Mouse (Mus musculus) neural tube, embryonic 11.5 days (tissue): ENCODE results near the gene Wasf2. TPM values are rescaled to one million over a fixed set of nuclear protein-coding genes. Genes with fewer than 3 reads are reported as not detected.

ENCODE experiments used
- ATAC-seq: fragments of 200-750 bp; cut with Nextera tagmentation; 2 replicates; pipeline ENCODE4 v1.8.0; 2017; ENCODE audit warnings: moderate number of reproducible peaks, mild to moderate bottlenecking, moderate TSS enrichment, moderate library complexity; ENCODE audit not compliant: insufficient read depth, low FRiP score, low TSS enrichment
- DNase-seq: peaks from one replicate; pipeline ENCODE4 v3.0.0-alpha.2; 2015; ENCODE audit warnings: low spot score
- H3K27ac ChIP-seq: fragments of 300-500 bp; sonication (generic); 2 replicates; pipeline ENCODE4 v1.5.1; 2014; ENCODE audit warnings: low read depth, mild to moderate bottlenecking, low read length
- H3K27me3 ChIP-seq: fragments of 300-500 bp; sonication (generic); 2 replicates; pipeline ENCODE4 v1.6.1; 2014; ENCODE audit warnings: mild to moderate bottlenecking, low read length, mixed read lengths; ENCODE audit not compliant: control insufficient read depth, insufficient read depth
- H3K36me3 ChIP-seq: fragments of 300-500 bp; sonication (generic); 2 replicates; pipeline ENCODE4 v1.6.1; 2014; ENCODE audit warnings: mild to moderate bottlenecking, low read length, moderate library complexity, mixed read lengths; ENCODE audit not compliant: control insufficient read depth, insufficient read depth
- H3K4me1 ChIP-seq: fragments of 300-500 bp; sonication (generic); 2 replicates; pipeline ENCODE4 v1.6.1; 2014; ENCODE audit warnings: low read length, mixed read lengths; ENCODE audit not compliant: control insufficient read depth, insufficient read depth
- H3K4me2 ChIP-seq: fragments of 300-500 bp; sonication (generic); 2 replicates; pipeline ENCODE4 v1.6.1; 2014; ENCODE audit warnings: low read depth, mild to moderate bottlenecking, moderate library complexity
- H3K4me3 ChIP-seq: fragments of 300-500 bp; sonication (generic); 2 replicates; pipeline ENCODE4 v1.5.1; 2014; ENCODE audit warnings: low read depth, low read length
- H3K9ac ChIP-seq: fragments of 300-500 bp; sonication (generic); 2 replicates; pipeline ENCODE4 v1.6.1; 2014; ENCODE audit warnings: mild to moderate bottlenecking, low read length
- H3K9me3 ChIP-seq: fragments of 300-500 bp; sonication (generic); 2 replicates; pipeline ENCODE4 v1.6.1; 2016; ENCODE audit warnings: low read length; ENCODE audit not compliant: control insufficient read depth
- WGBS: fragments of 180-500 bp; shearing (Covaris S2); extraction: QIAGEN DNeasy Blood & Tissue Kit; methylation state at CpG from one replicate; pipeline ENCODE4 v1.1.7; 2014; 5-methylcytosine and 5-hydroxymethylcytosine counted together
- polyA plus RNA-seq: library from polyadenylated mRNA; unstranded; fragments of >200 nt; fragmentation: Nextera tagmentation; extraction: Ambion mirVana; gene quantifications from 2 replicates; pipeline ENCODE4 v1.2.1, GENCODE M21; 2014

The Wasf2 gene
- polyA plus RNA-seq, 1 experiment from 2014 or later, result 33.0 TPM

DNA sequence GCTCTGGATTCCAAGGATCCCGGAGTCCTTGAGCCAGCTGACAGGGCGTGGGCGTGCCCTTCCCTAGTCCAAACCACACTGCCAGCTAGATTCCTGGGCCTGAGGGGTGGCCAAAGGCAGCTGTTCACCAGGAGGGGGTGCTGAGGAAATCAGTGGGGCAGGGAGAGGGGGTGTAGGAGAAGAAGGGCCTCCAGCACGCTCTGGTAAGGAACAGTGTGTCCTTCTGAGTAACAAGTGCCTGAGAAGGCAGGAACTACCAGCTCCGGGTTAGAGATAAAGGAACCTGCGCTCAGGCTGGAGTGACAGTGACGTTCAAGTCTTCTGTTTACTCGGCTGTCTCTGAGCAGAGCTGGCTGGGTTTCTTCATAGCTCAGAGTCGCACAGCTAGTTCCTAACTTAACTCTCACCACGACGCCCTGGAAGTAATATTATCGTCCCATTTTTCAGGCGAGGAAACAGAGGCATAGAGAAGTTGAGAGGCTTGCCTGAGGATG, 22.5 kb upstream of the Wasf2 start:
- Histone ChIP-seq H3K4me1 (no peaks in the 10 kb centered on the region; the same call in 1 of the 2 replicates), H3K9ac (no peak overlapping the region), H3K4me3 (no peak overlapping the region), H3K27ac (no peak overlapping the region), H3K36me3 (no peaks in the 10 kb centered on the region), H3K4me2 (no peak overlapping the region), H3K27me3 (no peaks in the 10 kb centered on the region), H3K9me3 (no peaks in the 10 kb centered on the region)
- ATAC-seq (no peak), DNase-seq (no peak)
- WGBS, result 61% methylated on average over 13 of the region's 13 CpGs

DNA sequence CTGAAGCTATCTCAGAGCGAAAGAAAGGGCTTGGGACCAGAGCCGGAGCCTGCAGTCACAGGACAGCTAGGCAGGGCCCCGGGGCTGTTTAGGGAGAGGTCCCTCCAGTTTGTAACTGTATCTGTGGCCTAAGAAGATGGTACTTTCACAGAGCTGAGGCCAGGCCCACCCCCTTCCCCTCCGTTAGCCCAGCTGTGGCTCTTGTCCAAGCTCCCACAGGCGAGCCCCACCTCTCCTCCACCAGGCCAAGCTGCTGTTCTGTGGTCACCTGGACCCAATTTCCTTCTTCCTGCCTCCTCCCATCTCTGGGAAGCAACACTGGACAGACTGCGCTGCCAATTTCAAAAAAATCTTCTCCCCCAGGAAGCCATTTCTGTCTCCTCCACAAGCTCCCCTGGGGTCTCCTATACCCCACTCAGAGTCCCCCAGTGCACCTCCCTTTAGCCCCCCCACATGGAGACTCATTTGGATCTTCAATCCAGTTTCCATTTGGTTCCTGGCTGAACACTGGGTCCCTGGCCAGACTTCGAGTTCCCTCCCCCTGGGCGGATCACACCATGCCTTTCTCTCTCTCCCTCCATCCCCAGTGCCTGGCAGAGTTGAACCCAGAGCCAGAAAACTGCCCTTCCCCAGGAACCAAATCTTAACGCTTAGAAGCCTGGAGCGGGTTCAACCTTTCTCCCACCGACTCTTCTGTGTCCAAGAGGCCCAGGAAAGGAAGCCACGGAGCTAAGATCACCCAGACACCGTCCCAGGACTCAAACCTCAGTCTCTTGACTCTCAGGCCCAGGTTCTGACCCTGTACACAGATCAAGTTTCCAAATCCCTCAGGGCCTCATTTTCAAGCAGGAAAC, 21.6 kb upstream of the Wasf2 start:
- H3K9ac ChIP-seq, result no peak overlapping the region
- no peak for ATAC-seq
- H3K4me3 ChIP-seq, result no peak overlapping the region
- no peaks in the 10 kb centered on the region for H3K9me3 ChIP-seq
- H3K4me1 ChIP-seq, result no peaks in the 10 kb centered on the region; the same call in 1 of the 2 replicates
- H3K36me3 ChIP-seq, result no peaks in the 10 kb centered on the region
- DNase-seq, result no peak
- H3K27me3 ChIP-seq, result no peaks in the 10 kb centered on the region
- 65% methylated on average over 12 of the region's 13 CpGs for WGBS
- H3K4me2 ChIP-seq, result no peak overlapping the region
- no peak overlapping the region for H3K27ac ChIP-seq

- Histone ChIP-seq H3K27ac (no peak overlapping the region), H3K36me3 (no peaks in the 10 kb centered on the region), H3K4me2 (no peak overlapping the region), H3K4me1 (no peaks in the 10 kb centered on the region; the same call in 1 of the 2 replicates), H3K9ac (no peak overlapping the region), H3K9me3 (no peaks in the 10 kb centered on the region), H3K4me3 (no peak overlapping the region), H3K27me3 (no peaks in the 10 kb centered on the region)
- DNase-seq, result no peak
- whole genome bisulfite sequencing, result 59% methylated on average over 5 of the region's 5 CpGs
- ATAC-seq, result no peak
Observed at GRCm38 (mm10) chr4:133109335-133109801, 20.9 kb upstream of the Wasf2 start.

- Histone ChIP-seq H3K4me1 (no peaks in the 10 kb centered on the region; the same call in 1 of the 2 replicates), H3K27me3 (no peaks in the 10 kb centered on the region), H3K27ac (no peak overlapping the region), H3K9me3 (no peaks in the 10 kb centered on the region), H3K9ac (no peak overlapping the region), H3K4me3 (no peak overlapping the region), H3K4me2 (no peak overlapping the region), H3K36me3 (no peaks in the 10 kb centered on the region)
- ATAC-seq, result no peak
- no peak for DNase-seq
- 61% methylated on average over 13 of the region's 13 CpGs for WGBS
Observed at GRCm38 (mm10) chr4:133112175-133112838, 18.0 kb upstream of the Wasf2 start.

- Histone ChIP-seq H3K27me3 (no peaks in the 10 kb centered on the region), H3K4me1 (peaks cover 5% of the 10 kb centered on the region), H3K9ac (no peak overlapping the region), H3K27ac (no peak overlapping the region), H3K9me3 (no peaks in the 10 kb centered on the region), H3K4me3 (no peak overlapping the region), H3K36me3 (no peaks in the 10 kb centered on the region), H3K4me2 (no peak overlapping the region)
- no peak for DNase-seq
- 61% methylated on average over 6 of the region's 6 CpGs for WGBS
- no peak for ATAC-seq
Observed at GRCm38 (mm10) chr4:133113351-133113882, 16.9 kb upstream of the Wasf2 start.

- no peak overlapping the region for H3K4me3 ChIP-seq
- H3K4me2 ChIP-seq, result no peak overlapping the region
- H3K27ac ChIP-seq, result no peak overlapping the region
- no peaks in the 10 kb centered on the region for H3K36me3 ChIP-seq
- 81% methylated on average over 3 of the region's 3 CpGs for WGBS
- H3K27me3 ChIP-seq, result no peaks in the 10 kb centered on the region
- ATAC-seq (no peak), DNase-seq (no peak)
- no peaks in the 10 kb centered on the region for H3K9me3 ChIP-seq
- no peak overlapping the region for H3K9ac ChIP-seq
- H3K4me1 ChIP-seq, result peaks cover 5% of the 10 kb centered on the region
Observed at GRCm38 (mm10) chr4:133114762-133115161, 15.5 kb upstream of the Wasf2 start.

- no peak overlapping the region for H3K27ac ChIP-seq
- DNase-seq, result no peak
- H3K9me3 ChIP-seq, result no peaks in the 10 kb centered on the region
- no peak overlapping the region for H3K4me3 ChIP-seq
- no peaks in the 10 kb centered on the region for H3K27me3 ChIP-seq
- no peak overlapping the region for H3K9ac ChIP-seq
- peaks cover 5% of the 10 kb centered on the region for H3K4me1 ChIP-seq
- H3K4me2 ChIP-seq, result no peak overlapping the region
- WGBS, result 76% methylated on average over 14 of the region's 14 CpGs
- H3K36me3 ChIP-seq, result no peaks in the 10 kb centered on the region
- no peak for ATAC-seq
Observed at GRCm38 (mm10) chr4:133115721-133116429, 14.4 kb upstream of the Wasf2 start.

DNA sequence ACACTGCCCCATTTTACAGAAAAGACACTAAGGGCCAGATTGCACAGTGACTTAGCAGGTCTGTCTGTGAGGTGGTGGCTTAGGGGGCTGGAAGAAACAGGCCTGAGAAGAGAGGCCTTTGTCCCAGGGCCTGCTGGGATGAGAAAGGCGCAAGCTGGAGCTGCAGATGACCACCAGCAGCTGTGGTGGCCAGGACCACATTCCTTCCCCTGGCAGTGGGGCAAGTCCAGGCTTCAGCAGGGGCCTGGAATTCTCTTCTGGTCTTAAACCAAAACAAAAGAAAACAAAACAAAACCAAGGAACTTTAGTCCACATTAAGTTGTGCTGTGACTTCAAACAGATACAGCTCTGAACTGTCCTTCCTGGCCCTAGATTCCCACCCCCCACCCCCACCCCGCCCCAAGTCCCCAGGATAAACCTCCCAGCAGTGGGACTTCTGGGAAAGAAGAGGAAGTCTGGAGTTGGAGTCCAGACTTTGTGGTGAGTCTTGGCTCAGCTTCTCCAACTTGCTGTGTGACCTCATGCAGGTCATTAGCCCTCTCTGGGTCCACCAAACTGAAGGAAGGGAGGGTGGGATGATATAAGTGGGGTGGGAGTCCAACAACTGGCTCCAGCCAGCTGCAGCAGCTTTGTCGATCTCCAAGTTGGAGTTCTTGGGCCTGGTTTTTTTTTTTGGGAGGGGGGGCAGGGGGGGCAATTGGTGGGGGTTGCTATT, 13.4 kb upstream of the Wasf2 start:
- Histone ChIP-seq H3K9me3 (no peaks in the 10 kb centered on the region), H3K4me3 (no peak overlapping the region), H3K4me1 (peaks cover 5% of the 10 kb centered on the region), H3K36me3 (no peaks in the 10 kb centered on the region), H3K4me2 (no peak overlapping the region), H3K27me3 (no peaks in the 10 kb centered on the region), H3K9ac (no peak overlapping the region), H3K27ac (peak overlapping the region; percentile 42; the same call in 1 of the 2 replicates)
- 45% methylated on average over 3 of the region's 3 CpGs for WGBS
- DNase-seq (no peak), ATAC-seq (no peak)
